Mouse (Mus musculus) embryonic facial prominence, embryonic 11.5 days (tissue): Measurements from ENCODE around the gene Ubc. TPM values are rescaled to one million over a fixed set of nuclear protein-coding genes. Genes with fewer than 3 reads are reported as not detected.
"Not testable (repeated sequence)": the region's sequence is repeated elsewhere in the genome, so short reads cannot be mapped to it uniquely, and the experiment has no call there.

Source experiments
- ATAC-seq: fragments of 200-750 bp; cut with Nextera tagmentation; replicated peaks from 2 replicates; pipeline ENCODE4 v1.8.0; 2017; ENCODE audit warnings: low read depth; ENCODE audit not compliant: insufficient number of reproducible peaks, low FRiP score, low TSS enrichment
- DNase-seq: peaks from one replicate; pipeline ENCODE4 v3.0.0-alpha.2; 2015; ENCODE audit warnings: low spot score
- H3K27ac ChIP-seq: fragments of 300-500 bp; sonication (generic); replicated peaks from 2 replicates; pipeline ENCODE4 v1.5.1; 2014; ENCODE audit warnings: mild to moderate bottlenecking, low read depth, low read length, control low read depth
- H3K27me3 ChIP-seq: fragments of 300-500 bp; sonication (generic); 2 replicates; pipeline ENCODE4 v1.6.1; 2014; ENCODE audit warnings: mild to moderate bottlenecking, low read length, moderate library complexity, mixed read lengths; ENCODE audit not compliant: control insufficient read depth, insufficient read depth
- H3K36me3 ChIP-seq: fragments of 300-500 bp; sonication (generic); replicated peaks from 2 replicates; pipeline ENCODE4 v1.6.1; 2014; ENCODE audit warnings: low read depth, mild to moderate bottlenecking, low read length, moderate library complexity, mixed read lengths; ENCODE audit not compliant: control insufficient read depth, insufficient read depth
- H3K4me1 ChIP-seq: fragments of 300-500 bp; sonication (generic); 2 replicates; pipeline ENCODE4 v1.6.1; 2014; ENCODE audit warnings: low read length, mixed read lengths; ENCODE audit not compliant: control insufficient read depth, insufficient read depth
- H3K4me2 ChIP-seq: fragments of 300-500 bp; sonication (generic); 2 replicates; pipeline ENCODE4 v1.6.1; 2014; ENCODE audit warnings: low read depth, mild to moderate bottlenecking, control low read depth, low read length, moderate library complexity
- H3K4me3 ChIP-seq: fragments of 300-500 bp; sonication (generic); 2 replicates; pipeline ENCODE4 v1.5.1; 2014; ENCODE audit warnings: low read depth, low read length, control low read depth
- H3K9ac ChIP-seq: fragments of 300-500 bp; sonication (generic); replicated peaks from 2 replicates; pipeline ENCODE4 v1.6.1; 2014; ENCODE audit warnings: mild to moderate bottlenecking, control low read depth, low read length
- H3K9me3 ChIP-seq: fragments of 300-500 bp; sonication (generic); replicated peaks from 2 replicates; pipeline ENCODE4 v1.6.1; 2016; ENCODE audit warnings: mild to moderate bottlenecking, low read length, inconsistent platforms, mixed read lengths; ENCODE audit not compliant: control insufficient read depth
- WGBS: fragments of 180-500 bp; shearing (Covaris S2); extraction: QIAGEN DNeasy Blood & Tissue Kit; methylation state at CpG from one replicate; pipeline ENCODE4 v1.1.7; 2014; 5-methylcytosine and 5-hydroxymethylcytosine counted together
- polyA plus RNA-seq: library from polyadenylated mRNA; unstranded; fragments of >200 nt; fragmentation: Nextera tagmentation; extraction: Ambion mirVana; gene quantifications from 2 replicates; pipeline ENCODE4 v1.2.1, GENCODE M21; 2014

Ubc gene
- polyA plus RNA-seq, 1 experiment from 2014 or later = 1,016 TPM

DNA sequence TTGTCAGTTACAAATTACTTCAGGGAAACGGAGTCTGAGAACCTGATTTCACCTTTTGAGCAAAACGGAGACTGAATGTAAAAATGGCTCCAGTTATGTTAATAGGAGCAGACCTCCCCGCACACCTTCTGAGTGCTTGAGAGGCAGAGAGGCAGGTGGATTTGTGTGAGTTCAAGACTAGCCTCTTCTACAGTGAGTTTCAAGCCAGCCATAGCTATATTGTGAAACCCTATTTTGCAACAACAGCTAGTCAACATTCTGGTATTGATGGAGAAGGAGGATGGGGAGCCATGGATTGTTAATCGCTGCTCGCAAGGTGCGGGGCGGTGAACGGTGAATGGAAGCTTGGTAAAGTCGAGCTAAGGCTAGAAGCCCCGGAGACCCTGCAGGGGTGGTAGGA lies 12.5 kb upstream of the Ubc start:
- no peaks in the 10 kb centered on the region for H3K36me3 ChIP-seq
- no peak overlapping the region for H3K9ac ChIP-seq
- no peak for ATAC-seq
- WGBS = 56% methylated on average over 10 of the region's 10 CpGs
- no peaks in the 10 kb centered on the region for H3K27me3 ChIP-seq
- no peak for DNase-seq
- no peaks in the 10 kb centered on the region for H3K4me1 ChIP-seq
- H3K4me3 ChIP-seq = no peak overlapping the region
- no peak overlapping the region for H3K4me2 ChIP-seq
- H3K9me3 ChIP-seq = no peaks in the 10 kb centered on the region
- H3K27ac ChIP-seq = no peak overlapping the region

DNA sequence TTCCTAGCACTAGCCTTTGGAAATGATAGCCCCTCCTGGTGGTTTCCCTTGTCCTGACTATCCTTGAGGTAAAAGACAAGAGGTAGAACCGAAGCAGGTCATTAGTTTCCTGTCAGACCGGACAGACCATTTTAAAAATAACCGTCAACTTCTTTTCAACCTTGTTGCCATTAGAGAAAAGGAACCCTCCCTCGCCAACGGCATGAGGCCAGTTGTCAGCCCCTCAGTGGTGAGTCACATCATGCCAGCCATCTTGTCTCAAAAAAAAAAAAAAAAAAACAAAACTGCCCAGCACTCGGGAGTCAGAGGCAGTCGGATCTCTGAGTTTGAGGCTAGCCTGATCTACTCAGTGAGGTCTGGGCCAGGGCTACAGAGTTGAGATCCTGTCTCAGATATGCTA lies 10.9 kb upstream of the Ubc start:
- no peak overlapping the region for H3K4me2 ChIP-seq
- H3K9ac ChIP-seq = no peak overlapping the region
- no peak overlapping the region for H3K4me3 ChIP-seq
- WGBS = 55% methylated on average over 7 of the region's 7 CpGs
- no peaks in the 10 kb centered on the region for H3K9me3 ChIP-seq
- no peak overlapping the region for H3K27ac ChIP-seq
- H3K27me3 ChIP-seq = no peaks in the 10 kb centered on the region
- H3K36me3 ChIP-seq = no peaks in the 10 kb centered on the region
- DNase-seq (no peak), ATAC-seq (no peak)
- no peaks in the 10 kb centered on the region for H3K4me1 ChIP-seq

DNA sequence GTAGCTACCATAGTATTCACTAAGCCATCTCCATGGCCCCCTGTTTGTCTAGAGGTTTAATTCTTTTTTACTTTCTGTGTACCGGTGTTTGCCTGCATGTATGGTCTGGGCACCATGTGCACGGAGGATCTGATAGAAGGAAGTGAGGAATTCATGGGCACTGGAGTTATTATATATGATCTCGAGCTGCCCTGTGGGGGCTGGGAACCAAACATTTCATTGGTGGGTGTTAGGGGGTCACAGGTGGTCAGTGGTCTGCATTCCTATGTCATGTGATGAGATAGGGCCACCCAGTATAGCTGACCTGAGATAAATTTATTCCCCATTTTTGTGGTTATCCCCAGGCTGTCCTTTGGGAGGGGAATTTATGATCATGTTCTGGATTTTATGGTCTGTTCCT lies 5.0 kb upstream of the Ubc start:
- Histone ChIP-seq H3K27me3 (no peaks in the 10 kb centered on the region), H3K4me1 (peaks cover 5% of the 10 kb centered on the region), H3K4me2 (no peak overlapping the region), H3K27ac (peak overlapping the region; percentile 97; the same call in 1 of the 2 replicates), H3K9me3 (no peaks in the 10 kb centered on the region), H3K36me3 (no peaks in the 10 kb centered on the region), H3K4me3 (no peak overlapping the region), H3K9ac (no peak overlapping the region)
- DNase-seq = no peak
- 59% methylated on average over 3 of the region's 3 CpGs for WGBS
- ATAC-seq = no peak

DNA sequence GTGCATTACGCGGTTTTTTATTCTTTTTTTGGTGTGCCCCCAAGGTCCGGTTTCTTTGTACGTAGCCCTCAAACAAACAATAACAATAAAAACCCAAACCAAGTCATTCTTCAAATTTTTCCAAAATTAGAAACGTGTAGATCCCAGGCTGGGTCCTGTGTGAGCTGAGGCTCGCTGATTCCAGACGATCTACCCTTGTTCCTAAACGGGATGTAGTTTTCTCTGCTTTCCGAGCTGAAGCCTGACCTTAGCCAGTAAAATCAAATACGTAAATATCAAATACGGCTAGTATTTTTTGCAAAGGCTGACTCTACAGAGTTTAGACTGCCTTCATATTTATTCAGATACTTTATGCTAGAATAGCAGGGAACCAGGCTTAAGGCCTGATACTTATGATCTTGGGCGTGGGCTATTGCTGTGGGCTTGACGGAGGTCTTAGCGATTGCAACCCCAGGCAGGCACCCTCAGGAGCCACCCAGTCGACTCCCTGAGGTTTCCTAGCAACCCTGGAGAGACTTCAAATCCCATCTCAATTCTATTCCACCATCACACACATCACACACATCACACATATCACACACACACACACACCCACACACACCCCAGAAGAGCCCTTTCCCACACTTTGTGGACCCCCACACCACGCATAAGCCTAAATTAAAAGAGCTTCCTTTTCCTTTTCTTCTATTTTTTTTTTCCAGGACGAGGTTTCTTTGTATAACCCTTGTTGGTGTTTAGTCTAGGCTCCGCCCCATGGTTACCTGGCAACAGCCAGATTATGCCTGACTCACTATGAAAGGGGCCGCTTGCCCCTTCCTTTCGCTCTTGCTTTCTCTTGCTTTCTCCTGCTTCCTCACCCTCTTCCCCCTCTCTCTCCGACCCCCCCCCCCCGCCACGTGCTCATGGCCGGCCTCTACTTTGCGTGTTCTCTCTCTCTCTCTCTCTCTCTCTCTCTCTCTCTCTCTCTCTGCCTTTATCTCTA lies 3.9 kb upstream of the Ubc start:
- peak overlapping the region; percentile 39 for H3K4me2 ChIP-seq
- no peaks in the 10 kb centered on the region for H3K36me3 ChIP-seq
- H3K9ac ChIP-seq = peak overlapping the region; percentile 58
- H3K4me1 ChIP-seq = peaks cover 5% of the 10 kb centered on the region
- peak overlapping the region; percentile 97 for H3K27ac ChIP-seq
- no peaks in the 10 kb centered on the region for H3K9me3 ChIP-seq
- peak; percentile 95 for DNase-seq
- no peaks in the 10 kb centered on the region for H3K27me3 ChIP-seq
- ATAC-seq = peak; percentile 59; the same call in 1 of the 2 replicates
- 15% methylated on average over 22 of the region's 25 CpGs for WGBS
- peak overlapping the region; percentile 18; the same call in 1 of the 2 replicates for H3K4me3 ChIP-seq

DNA sequence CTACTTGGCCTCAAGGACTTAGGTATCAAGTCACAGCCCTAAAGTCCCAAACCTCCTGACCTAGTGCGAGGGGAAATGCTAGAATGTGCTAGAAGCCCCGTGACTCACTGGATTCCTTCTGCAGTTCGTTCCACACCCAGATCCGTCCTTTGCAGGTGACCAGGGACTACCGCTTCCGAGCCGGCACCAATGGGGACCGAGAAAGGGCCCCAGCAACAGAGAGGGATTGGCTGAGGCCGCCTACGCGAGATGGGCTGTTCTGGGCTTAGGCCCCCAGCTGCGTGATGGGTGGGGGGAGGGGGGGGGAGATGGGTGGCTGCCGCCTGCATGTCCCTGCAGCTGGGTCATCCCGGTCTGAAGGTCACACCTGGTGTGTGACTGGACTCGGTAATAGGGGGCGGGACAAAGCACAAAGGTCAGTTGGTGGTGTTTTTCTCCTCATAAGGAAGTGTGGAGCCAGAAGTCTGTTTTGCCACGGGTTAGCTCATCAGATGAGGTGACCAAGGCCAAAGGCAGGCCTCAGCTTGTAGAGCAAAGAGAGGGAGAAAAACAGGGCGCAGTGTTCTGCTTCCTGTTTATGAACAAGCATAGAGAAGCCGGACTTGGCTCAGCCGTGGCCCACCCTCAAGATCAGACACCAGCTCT lies 3.1 kb upstream of the Ubc start:
- ATAC-seq = peak; percentile 92
- H3K4me3 ChIP-seq = peak overlapping the region; percentile 18
- H3K9ac ChIP-seq = peak overlapping the region; percentile 58
- 0% methylated on average over 20 of the region's 20 CpGs for WGBS
- H3K4me1 ChIP-seq = peaks cover 5% of the 10 kb centered on the region
- no peaks in the 10 kb centered on the region for H3K9me3 ChIP-seq
- peak overlapping the region; percentile 97 for H3K27ac ChIP-seq
- no peaks in the 10 kb centered on the region for H3K36me3 ChIP-seq
- H3K27me3 ChIP-seq = no peaks in the 10 kb centered on the region
- DNase-seq = peak; percentile 96
- peak overlapping the region; percentile 39 for H3K4me2 ChIP-seq

DNA sequence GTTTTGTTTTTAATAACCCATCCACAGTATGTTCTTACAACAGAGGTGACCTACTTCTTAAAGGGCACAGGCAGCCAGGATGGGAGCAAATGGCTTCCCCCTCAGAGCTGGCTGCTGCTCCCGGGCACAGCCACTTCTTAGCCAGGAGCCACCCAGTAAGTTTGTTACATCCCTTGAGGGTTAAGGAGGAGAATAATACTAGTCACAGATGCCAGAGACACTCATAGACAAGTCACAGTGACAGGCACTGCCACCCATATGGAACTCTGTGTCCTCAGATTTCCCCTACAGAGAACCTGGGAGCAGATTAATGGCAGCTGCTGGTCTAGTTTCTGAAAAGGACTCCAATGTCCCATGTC lies 2.6 kb upstream of the Ubc start:
- H3K9ac ChIP-seq = peak overlapping the region; percentile 47
- H3K4me3 ChIP-seq = no peak overlapping the region
- peak overlapping the region; percentile 68 for H3K27ac ChIP-seq
- peaks cover 5% of the 10 kb centered on the region for H3K4me1 ChIP-seq
- no peak for DNase-seq
- no peak overlapping the region for H3K4me2 ChIP-seq
- H3K36me3 ChIP-seq = no peaks in the 10 kb centered on the region
- H3K9me3 ChIP-seq = no peaks in the 10 kb centered on the region
- no peaks in the 10 kb centered on the region for H3K27me3 ChIP-seq
- 0 out of 2 replicates have a peak, but pooled peaks have one; percentile 1 for ATAC-seq
- 37% methylated on average over 1 of the region's 1 CpGs for WGBS

DNA sequence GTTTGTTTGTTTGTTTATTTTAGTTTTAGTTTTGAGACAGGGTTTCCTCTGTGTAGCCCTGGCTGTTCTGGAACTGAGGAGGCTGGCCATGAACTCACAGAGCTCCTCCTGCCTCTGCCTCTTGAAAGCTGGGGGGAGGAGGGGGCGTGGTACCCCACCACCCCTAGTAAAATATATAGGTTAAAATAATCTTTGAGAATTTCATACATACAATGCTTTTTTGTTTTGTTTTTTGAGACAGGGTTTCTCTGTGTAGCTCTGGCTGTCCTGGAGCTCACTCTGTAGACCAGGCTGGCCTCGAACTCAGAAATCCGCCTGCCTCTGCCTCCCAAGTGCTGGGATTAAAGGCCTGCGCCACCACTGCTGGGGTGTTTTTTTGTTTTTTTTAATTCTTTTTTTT lies 2.2 kb upstream of the Ubc start:
- H3K9ac ChIP-seq, H3K4me1 ChIP-seq, H3K4me3 ChIP-seq, H3K9me3 ChIP-seq, DNase-seq, H3K36me3 ChIP-seq, ATAC-seq, H3K27me3 ChIP-seq, H3K4me2 ChIP-seq: not testable (repeated sequence)
- peak overlapping the region; percentile 68 for H3K27ac ChIP-seq
- WGBS = 92% methylated on average over 4 of the region's 4 CpGs

DNA sequence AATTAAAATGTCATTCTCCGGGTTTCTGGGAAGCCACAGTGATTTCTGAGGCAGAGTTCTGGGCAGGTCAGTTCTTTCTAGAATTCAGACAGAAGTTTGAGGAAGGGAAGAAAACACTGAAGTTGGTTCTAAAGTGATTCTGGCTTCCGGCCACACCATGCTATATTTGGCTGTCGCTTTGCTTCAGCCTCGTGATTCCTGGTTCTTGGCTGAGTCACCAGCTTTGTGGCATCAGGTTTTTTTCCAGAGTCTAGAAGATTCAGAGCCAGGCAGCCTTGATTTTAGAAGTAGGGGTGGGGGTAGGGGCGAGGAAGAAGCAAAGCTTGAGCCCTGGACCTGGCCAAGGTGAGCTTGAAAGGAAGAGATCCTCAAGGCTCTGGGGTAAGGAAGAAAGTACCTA lies 1.6 kb upstream of the Ubc start:
- Histone ChIP-seq H3K4me1 (peaks cover 5% of the 10 kb centered on the region), H3K9ac (no peak overlapping the region), H3K36me3 (no peaks in the 10 kb centered on the region), H3K4me2 (no peak overlapping the region), H3K4me3 (no peak overlapping the region), H3K27ac (no peak overlapping the region), H3K27me3 (no peaks in the 10 kb centered on the region), H3K9me3 (no peaks in the 10 kb centered on the region)
- DNase-seq (no peak), ATAC-seq (no peak)
- 87% methylated on average over 5 of the region's 5 CpGs for WGBS
